Mouse (Mus musculus): ENCODE measurements at regions not wholly inside any gene's neighbourhood (a gene's known extent, or its start where the extent isn't known, plus 50 kb on each side); places are given as distances from the start of the nearest gene placed in this dataset.

GRCm38 (mm10) chr13:115230494-115230893 lies 128.7 kb upstream of the Itga1 start:
- peak; percentile 32 to 42 for DNase-seq

- no peak for DNase-seq
Measured at GRCm38 (mm10) chr13:115226824-115227223, 125.1 kb upstream of the Itga1 start.

GRCm38 (mm10) chr13:115219701-115220100 lies 117.9 kb upstream of the Itga1 start:
- no peak for DNase-seq

- no peak for DNase-seq
Measured at GRCm38 (mm10) chr13:115211285-115211684, 109.5 kb upstream of the Itga1 start.

- DNase-seq = no peak
Measured at GRCm38 (mm10) chr13:115210643-115211208, 109.0 kb upstream of the Itga1 start.

- no peak for DNase-seq
Measured at GRCm38 (mm10) chr13:115209402-115210192, 107.8 kb upstream of the Itga1 start.

- DNase-seq = no peak
Measured at GRCm38 (mm10) chr13:115206723-115207122, 105.0 kb upstream of the Itga1 start.

GRCm38 (mm10) chr13:115199166-115199565 lies 97.4 kb upstream of the Itga1 start:
- DNase-seq = peak; percentile 23 to 36

GRCm38 (mm10) chr13:115188066-115188465 lies 86.3 kb upstream of the Itga1 start:
- DNase-seq = no peak

- no peak for DNase-seq
Measured at GRCm38 (mm10) chr13:115187356-115187755, 85.6 kb upstream of the Itga1 start.

- DNase-seq = peak; percentile 43 to 57
Measured at GRCm38 (mm10) chr13:115182211-115182870, 80.6 kb upstream of the Itga1 start.

- DNase-seq = no peak
Measured at GRCm38 (mm10) chr13:115178175-115178917, 76.6 kb upstream of the Itga1 start.

- no peak for DNase-seq
Measured at GRCm38 (mm10) chr13:115171347-115172062, 69.7 kb upstream of the Itga1 start.

- DNase-seq = no peak
Measured at GRCm38 (mm10) chr13:115165981-115166380, 64.2 kb upstream of the Itga1 start.

GRCm38 (mm10) chr13:115162689-115163413 lies 61.1 kb upstream of the Itga1 start:
- DNase-seq = no peak

- DNase-seq = no peak
Measured at GRCm38 (mm10) chr13:115159386-115159785, 57.6 kb upstream of the Itga1 start.
